Mouse (Mus musculus) stomach, embryonic 15.5 days (tissue): ENCODE measurements at regions not wholly inside any gene's neighbourhood (a gene's known extent, or its start where the extent isn't known, plus 50 kb on each side); places are given as distances from the start of the nearest gene placed in this dataset.

Experiments
- ATAC-seq: fragments of 200-750 bp; cut with Nextera tagmentation; 2 replicates; pipeline ENCODE4 v1.8.0; 2017; ENCODE audit warnings: low read depth, moderate number of reproducible peaks, moderate TSS enrichment; ENCODE audit not compliant: insufficient read depth, low FRiP score
- H3K27ac ChIP-seq: fragments of 300-500 bp; sonication (generic); 2 replicates; pipeline ENCODE4 v1.5.1; 2015; ENCODE audit warnings: mild to moderate bottlenecking, inconsistent platforms
- H3K27me3 ChIP-seq: fragments of 300-500 bp; sonication (generic); replicated peaks from 2 replicates; pipeline ENCODE4 v1.6.1; 2015; ENCODE audit warnings: inconsistent platforms
- H3K36me3 ChIP-seq: fragments of 300-500 bp; sonication (generic); 2 replicates; pipeline ENCODE4 v1.6.1; 2015; ENCODE audit warnings: inconsistent platforms
- H3K4me1 ChIP-seq: fragments of 300-500 bp; sonication (generic); 2 replicates; pipeline ENCODE4 v1.6.1; 2015; ENCODE audit warnings: inconsistent platforms
- H3K4me2 ChIP-seq: fragments of 300-500 bp; sonication (generic); 2 replicates; pipeline ENCODE4 v1.6.1; 2015; ENCODE audit warnings: mild to moderate bottlenecking, inconsistent platforms
- H3K4me3 ChIP-seq: fragments of 300-500 bp; sonication (generic); replicated peaks from 2 replicates; pipeline ENCODE4 v1.5.1; 2015; ENCODE audit warnings: inconsistent platforms
- H3K9ac ChIP-seq: fragments of 300-500 bp; sonication (generic); 2 replicates; pipeline ENCODE4 v1.6.1; 2015; ENCODE audit warnings: inconsistent platforms
- H3K9me3 ChIP-seq: fragments of 300-500 bp; sonication (generic); 2 replicates; pipeline ENCODE4 v1.6.1; 2016; ENCODE audit warnings: inconsistent platforms
- WGBS: fragments of 180-500 bp; shearing (Covaris S2); methylation state at CpG from one replicate; pipeline ENCODE4 v1.1.7; 2015; 5-methylcytosine and 5-hydroxymethylcytosine counted together

GRCm38 (mm10) chr13:90521758-90522245, 383.4 kb downstream of the Atp6ap1l start:
- Histone ChIP-seq H3K4me3 (no peak overlapping the region), H3K4me1 (no peaks in the 10 kb centered on the region), H3K9me3 (no peaks in the 10 kb centered on the region), H3K36me3 (no peaks in the 10 kb centered on the region), H3K27me3 (no peaks in the 10 kb centered on the region), H3K9ac (no peak overlapping the region), H3K4me2 (no peak overlapping the region), H3K27ac (no peak overlapping the region)
- ATAC-seq: 0 out of 2 replicates have a peak, but pooled peaks have one; percentile 7
- WGBS: 46% methylated on average over 4 of the region's 4 CpGs

DNA sequence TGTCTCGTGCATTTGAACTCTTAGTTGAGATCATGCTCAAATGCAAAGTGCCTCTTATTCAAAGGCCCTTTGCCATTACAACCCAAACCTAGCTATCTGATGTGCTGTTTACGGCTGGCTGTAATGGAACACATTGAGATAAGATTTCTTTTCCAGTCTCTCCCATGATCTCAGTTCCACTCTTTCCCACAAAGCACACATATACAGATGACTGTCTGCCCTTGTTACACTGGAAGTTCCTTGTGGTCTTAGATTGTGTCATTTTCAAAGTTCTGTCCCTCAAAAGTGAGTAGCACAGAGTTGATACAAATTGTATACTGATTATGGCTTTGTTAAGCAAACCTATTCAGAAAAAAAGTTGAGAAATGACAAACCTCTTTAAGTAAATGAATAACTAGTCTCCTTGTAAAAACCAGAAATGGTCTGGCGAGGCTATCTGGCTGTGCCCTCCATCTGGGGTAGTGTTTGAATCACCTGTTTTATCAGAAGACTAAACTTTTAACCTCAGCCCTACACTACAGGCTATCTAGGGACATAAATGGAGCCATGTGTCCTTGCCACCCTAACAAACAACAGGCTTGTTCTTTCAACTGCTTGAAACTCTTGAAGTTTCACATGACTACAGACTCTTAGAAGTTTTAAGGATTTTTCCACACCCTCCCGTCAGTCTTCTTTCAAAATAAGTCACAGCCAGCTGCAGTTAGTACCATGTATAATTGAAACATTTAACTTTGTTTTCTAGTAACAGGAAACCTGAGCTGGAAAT, 384.0 kb downstream of the Atp6ap1l start:
- no peak overlapping the region for H3K27ac ChIP-seq
- 56% methylated on average over 4 of the region's 4 CpGs for WGBS
- H3K9me3 ChIP-seq: no peaks in the 10 kb centered on the region
- no peak overlapping the region for H3K4me3 ChIP-seq
- peak; percentile 92 for ATAC-seq
- no peaks in the 10 kb centered on the region for H3K36me3 ChIP-seq
- no peaks in the 10 kb centered on the region for H3K27me3 ChIP-seq
- H3K4me1 ChIP-seq: peaks cover under 1% of the 10 kb centered on the region; the same call in 1 of the 2 replicates
- H3K9ac ChIP-seq: no peak overlapping the region
- H3K4me2 ChIP-seq: no peak overlapping the region

DNA sequence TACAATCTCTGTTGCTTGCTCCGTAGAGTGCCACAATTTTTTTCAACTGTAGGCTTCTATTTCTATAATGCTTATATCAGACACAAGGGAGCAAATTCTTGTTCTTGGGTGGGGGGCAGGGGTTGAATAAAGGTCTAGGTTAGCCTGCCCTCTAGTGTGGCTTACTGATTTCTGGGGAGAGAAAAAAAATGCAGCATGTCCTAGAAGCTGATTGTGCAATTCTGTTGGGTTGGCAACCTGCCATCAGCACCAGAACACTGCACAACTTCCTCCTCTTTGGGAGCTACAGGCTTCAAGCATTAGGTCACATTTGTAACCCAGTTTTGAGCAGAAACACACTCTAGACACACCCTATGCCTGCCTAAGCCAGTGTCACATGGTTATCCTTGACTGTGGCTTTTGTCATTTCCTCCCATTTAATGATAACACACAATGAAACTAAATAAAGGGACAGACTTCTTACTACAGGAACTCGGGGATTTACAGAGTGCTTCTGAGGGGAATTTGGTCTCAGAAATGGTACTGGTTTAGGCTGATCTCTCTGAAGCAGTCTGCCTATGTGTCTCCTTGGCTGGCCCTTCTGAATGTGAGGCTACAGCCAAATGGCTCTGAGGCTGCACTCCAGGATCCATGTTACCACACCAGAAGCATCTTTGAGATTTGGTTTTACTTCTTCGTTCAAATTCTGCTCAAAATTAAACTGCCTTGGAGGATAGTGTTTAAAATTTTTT, 389.2 kb downstream of the Atp6ap1l start:
- Histone ChIP-seq H3K4me1 (peaks cover 4% of the 10 kb centered on the region; the same call in 1 of the 2 replicates), H3K27ac (peak overlapping the region; percentile 84), H3K4me3 (no peak overlapping the region), H3K9ac (no peak overlapping the region), H3K27me3 (no peaks in the 10 kb centered on the region), H3K4me2 (no peak overlapping the region), H3K36me3 (no peaks in the 10 kb centered on the region), H3K9me3 (no peaks in the 10 kb centered on the region)
- peak; percentile 98 for ATAC-seq
- 29% methylated on average over 3 of the region's 3 CpGs for WGBS

GRCm38 (mm10) chr13:90513867-90514266, 391.3 kb downstream of the Atp6ap1l start:
- 73% methylated on average over 4 of the region's 4 CpGs for WGBS
- ATAC-seq: no peak
- Histone ChIP-seq H3K27ac (no peak overlapping the region), H3K9ac (no peak overlapping the region), H3K36me3 (no peaks in the 10 kb centered on the region), H3K4me1 (peaks cover 4% of the 10 kb centered on the region; the same call in 1 of the 2 replicates), H3K4me2 (no peak overlapping the region), H3K4me3 (no peak overlapping the region), H3K9me3 (no peaks in the 10 kb centered on the region), H3K27me3 (no peaks in the 10 kb centered on the region)

DNA sequence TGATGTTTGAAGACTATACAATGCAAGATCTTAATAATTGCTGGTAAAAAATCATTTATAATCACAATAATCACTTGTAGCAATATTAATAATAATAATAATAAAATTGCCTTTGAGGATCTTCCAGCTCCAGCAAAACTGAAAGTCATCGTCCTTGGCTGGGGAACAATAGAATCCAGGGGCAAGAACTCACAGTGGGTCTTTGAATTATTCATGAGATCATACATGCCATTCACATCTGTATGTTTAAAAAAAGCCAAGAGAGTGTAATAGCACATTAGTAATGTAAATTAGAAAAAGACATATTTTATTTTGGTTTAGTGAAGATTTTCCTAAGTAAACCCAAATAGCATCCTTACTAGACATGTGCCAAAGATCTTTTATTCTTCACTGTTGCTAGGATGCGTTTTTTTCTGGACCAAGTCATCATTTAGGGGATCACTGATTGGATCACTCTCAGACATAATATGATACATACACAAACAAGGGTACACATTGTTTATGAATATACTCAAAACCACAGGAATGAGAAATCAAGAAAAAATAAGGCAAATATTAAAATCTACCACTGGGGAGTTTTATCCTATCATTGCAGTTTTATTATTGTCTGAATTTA, 392.3 kb downstream of the Atp6ap1l start:
- H3K4me2 ChIP-seq: no peak overlapping the region
- peaks cover 4% of the 10 kb centered on the region; the same call in 1 of the 2 replicates for H3K4me1 ChIP-seq
- no peaks in the 10 kb centered on the region for H3K27me3 ChIP-seq
- ATAC-seq: no peak
- WGBS: 78% methylated on average over 2 of the region's 2 CpGs
- no peaks in the 10 kb centered on the region for H3K9me3 ChIP-seq
- no peak overlapping the region for H3K4me3 ChIP-seq
- no peak overlapping the region for H3K27ac ChIP-seq
- no peaks in the 10 kb centered on the region for H3K36me3 ChIP-seq
- H3K9ac ChIP-seq: no peak overlapping the region

- H3K9ac ChIP-seq: no peak overlapping the region
- H3K36me3 ChIP-seq: no peaks in the 10 kb centered on the region
- no peak overlapping the region for H3K4me2 ChIP-seq
- WGBS: 81% methylated on average over 6 of the region's 6 CpGs
- no peaks in the 10 kb centered on the region for H3K9me3 ChIP-seq
- H3K4me3 ChIP-seq: no peak overlapping the region
- no peaks in the 10 kb centered on the region for H3K4me1 ChIP-seq
- no peaks in the 10 kb centered on the region for H3K27me3 ChIP-seq
- no peak for ATAC-seq
- no peak overlapping the region for H3K27ac ChIP-seq
Measured at GRCm38 (mm10) chr13:90510479-90510878, 394.7 kb downstream of the Atp6ap1l start.

- no peak overlapping the region for H3K4me3 ChIP-seq
- ATAC-seq: no peak
- 61% methylated on average over 2 of the region's 2 CpGs for WGBS
Measured at GRCm38 (mm10) chr13:90503188-90503587, 402.0 kb downstream of the Atp6ap1l start.

GRCm38 (mm10) chr13:90502141-90502540, 403.0 kb downstream of the Atp6ap1l start:
- Histone ChIP-seq H3K27me3 (no peaks in the 10 kb centered on the region), H3K4me2 (no peak overlapping the region), H3K27ac (no peak overlapping the region), H3K4me1 (no peaks in the 10 kb centered on the region), H3K9me3 (no peaks in the 10 kb centered on the region), H3K4me3 (no peak overlapping the region), H3K36me3 (no peaks in the 10 kb centered on the region), H3K9ac (no peak overlapping the region)
- 85% methylated on average over 1 of the region's 1 CpGs for WGBS
- no peak for ATAC-seq

More at GRCm38 (mm10) chr13:90503188-90503587, 402.0 kb downstream of the Atp6ap1l start:
- H3K4me2 ChIP-seq: no peak overlapping the region
- H3K4me1 ChIP-seq: no peaks in the 10 kb centered on the region
- no peak overlapping the region for H3K9ac ChIP-seq
- H3K36me3 ChIP-seq: no peaks in the 10 kb centered on the region
- no peak overlapping the region for H3K27ac ChIP-seq
- no peaks in the 10 kb centered on the region for H3K9me3 ChIP-seq
- no peaks in the 10 kb centered on the region for H3K27me3 ChIP-seq

- Histone ChIP-seq H3K9me3 (no peaks in the 10 kb centered on the region), H3K4me2 (no peak overlapping the region), H3K4me3 (no peak overlapping the region), H3K27ac (no peak overlapping the region), H3K9ac (no peak overlapping the region), H3K4me1 (no peaks in the 10 kb centered on the region), H3K36me3 (no peaks in the 10 kb centered on the region), H3K27me3 (no peaks in the 10 kb centered on the region)
- 81% methylated on average over 3 of the region's 3 CpGs for WGBS
- no peak for ATAC-seq
Measured at GRCm38 (mm10) chr13:90498978-90499377, 406.2 kb downstream of the Atp6ap1l start.

DNA sequence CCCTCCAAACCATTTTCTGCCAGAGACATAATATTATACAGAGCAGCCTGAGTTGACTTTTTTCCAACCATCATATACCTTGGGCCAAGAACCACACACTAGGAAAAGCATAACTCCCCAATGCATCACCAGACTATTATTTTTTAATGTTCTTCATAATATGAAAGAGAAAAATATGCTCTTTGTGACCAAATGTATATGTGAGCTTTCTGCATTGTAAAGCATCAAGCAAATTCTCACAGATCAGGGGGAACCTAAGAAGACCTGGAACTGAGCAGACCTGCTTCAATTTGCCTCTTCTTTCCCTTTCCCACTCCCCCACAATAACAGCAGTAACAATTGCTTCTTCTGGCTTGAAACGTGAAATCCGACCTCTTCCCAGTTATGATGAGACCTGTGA, 407.6 kb downstream of the Atp6ap1l start:
- Histone ChIP-seq H3K9ac (no peak overlapping the region), H3K4me2 (no peak overlapping the region), H3K4me1 (no peaks in the 10 kb centered on the region), H3K27ac (no peak overlapping the region), H3K9me3 (no peaks in the 10 kb centered on the region), H3K4me3 (no peak overlapping the region), H3K36me3 (no peaks in the 10 kb centered on the region), H3K27me3 (no peaks in the 10 kb centered on the region)
- WGBS: 39% methylated on average over 2 of the region's 2 CpGs
- ATAC-seq: no peak

DNA sequence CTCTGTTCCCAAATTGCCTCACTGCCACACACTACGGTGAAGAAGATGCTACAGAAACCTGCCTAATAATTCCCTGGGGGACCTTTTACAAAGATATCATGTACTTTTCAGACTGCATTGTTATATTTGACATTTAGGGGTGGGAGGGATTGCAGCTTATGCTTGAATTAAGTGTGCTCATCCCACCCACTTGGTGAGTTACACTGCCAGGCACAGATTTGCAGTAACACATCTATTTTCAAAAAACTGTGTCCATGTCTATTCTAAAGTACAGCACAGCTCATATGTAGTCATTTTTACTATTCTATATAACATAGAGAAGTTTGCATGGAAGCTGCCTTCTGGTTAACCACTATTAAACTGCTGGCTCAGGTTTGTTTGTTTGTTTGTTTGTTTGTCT, 404.3 kb upstream of the Xrcc4 start:
- Histone ChIP-seq H3K36me3 (no peaks in the 10 kb centered on the region), H3K4me2 (no peak overlapping the region), H3K9me3 (no peaks in the 10 kb centered on the region), H3K27me3 (no peaks in the 10 kb centered on the region), H3K9ac (no peak overlapping the region), H3K27ac (no peak overlapping the region), H3K4me1 (no peaks in the 10 kb centered on the region), H3K4me3 (no peak overlapping the region)
- WGBS: 66% methylated on average over 1 of the region's 1 CpGs
- ATAC-seq: no peak
